Mouse (Mus musculus) lung, postnatal 0 days (tissue): ENCODE measurements around the gene Gm45618. TPM values are rescaled to one million over a fixed set of nuclear protein-coding genes. Genes with fewer than 3 reads are reported as not detected.

Source experiments
- ATAC-seq: fragments of 200-750 bp; cut with Nextera tagmentation; 2 replicates; pipeline ENCODE4 v1.8.0; 2017; ENCODE audit warnings: moderate library complexity
- DNase-seq: peaks from one replicate; pipeline ENCODE4 v3.0.0-alpha.2; 2016; ENCODE audit warnings: low spot score
- H3K27ac ChIP-seq: fragments of 300-500 bp; sonication (generic); 2 replicates; pipeline ENCODE4 v1.5.1; 2014; ENCODE audit warnings: antibody characterized with exemption, mild to moderate bottlenecking, low read length, mixed read lengths
- H3K27me3 ChIP-seq: fragments of 300-500 bp; sonication (generic); replicated peaks from 2 replicates; pipeline ENCODE4 v1.6.1; 2014; ENCODE audit warnings: low read length, mixed read lengths; ENCODE audit not compliant: insufficient read depth
- H3K36me3 ChIP-seq: fragments of 300-500 bp; sonication (generic); 2 replicates; pipeline ENCODE4 v1.6.1; 2014; ENCODE audit warnings: low read length, mixed read lengths; ENCODE audit not compliant: insufficient read depth
- H3K4me1 ChIP-seq: fragments of 300-500 bp; sonication (generic); 2 replicates; pipeline ENCODE4 v1.6.1; 2014; ENCODE audit warnings: antibody characterized with exemption, low read depth, low read length, mixed read lengths; ENCODE audit not compliant: insufficient read depth
- H3K4me2 ChIP-seq: fragments of 300-500 bp; sonication (generic); replicated peaks from 2 replicates; pipeline ENCODE4 v1.6.1; 2014; ENCODE audit warnings: low read depth, mild to moderate bottlenecking, low read length, moderate library complexity, mixed read lengths
- H3K4me3 ChIP-seq: fragments of 300-500 bp; sonication (generic); 2 replicates; pipeline ENCODE4 v1.5.1; 2014; ENCODE audit warnings: low read depth, low read length
- H3K9ac ChIP-seq: fragments of 300-500 bp; sonication (generic); replicated peaks from 2 replicates; pipeline ENCODE4 v1.6.1; 2014; ENCODE audit warnings: low read depth, mild to moderate bottlenecking
- H3K9me3 ChIP-seq: fragments of 300-500 bp; sonication (generic); 2 replicates; pipeline ENCODE4 v1.6.1; 2016; ENCODE audit warnings: low read length, mixed read lengths
- CTCF ChIP-seq: IDR thresholded peaks from 2 replicates; pipeline ENCODE4 v1.5.1; 2016; ENCODE audit warnings: antibody characterized with exemption, mild to moderate bottlenecking
- EP300 ChIP-seq: IDR thresholded peaks from 2 replicates; pipeline ENCODE4 v1.6.1; 2016; ENCODE audit warnings: antibody characterized with exemption, mild to moderate bottlenecking, control low read depth
- WGBS: fragments of 180-500 bp; shearing (Covaris S2); extraction: QIAGEN DNeasy Blood & Tissue Kit; methylation state at CpG from one replicate; pipeline ENCODE4 v1.1.7; 2014; 5-methylcytosine and 5-hydroxymethylcytosine counted together
- polyA plus RNA-seq: library from polyadenylated mRNA; unstranded; fragments of >200 nt; fragmentation: Nextera tagmentation; extraction: Ambion mirVana; gene quantifications from 2 replicates; pipeline ENCODE4 v1.2.1, GENCODE M21; 2015

Gm45618 gene
- polyA plus RNA-seq, 1 experiment from 2014 or later = not detected

GRCm38 (mm10) chr7:142134206-142134995, 13.9 kb upstream of the Gm45618 start:
- H3K9ac ChIP-seq = no peak overlapping the region
- no peaks in the 10 kb centered on the region for H3K9me3 ChIP-seq
- DNase-seq (no peak), ATAC-seq (no peak)
- no peaks in the 10 kb centered on the region for H3K36me3 ChIP-seq
- no peaks in the 10 kb centered on the region for H3K27me3 ChIP-seq
- WGBS = 38% methylated on average over 4 of the region's 4 CpGs
- H3K4me1 ChIP-seq = no peaks in the 10 kb centered on the region
- TF ChIP-seq EP300 (no peak), CTCF (peak; percentile 39)
- no peak overlapping the region for H3K4me2 ChIP-seq
- H3K4me3 ChIP-seq = no peak overlapping the region
- H3K27ac ChIP-seq = no peak overlapping the region

- Histone ChIP-seq H3K36me3 (no peaks in the 10 kb centered on the region), H3K27ac (no peak overlapping the region), H3K4me3 (no peak overlapping the region), H3K4me1 (no peaks in the 10 kb centered on the region), H3K9ac (no peak overlapping the region), H3K9me3 (no peaks in the 10 kb centered on the region), H3K4me2 (no peak overlapping the region), H3K27me3 (no peaks in the 10 kb centered on the region)
- WGBS = 57% methylated on average over 4 of the region's 4 CpGs
- DNase-seq = no peak
- ATAC-seq = no peak
- TF ChIP-seq EP300 (no peak), CTCF (peak; percentile 42)
These were observed 8.3 kb upstream of the Gm45618 start for GRCm38 (mm10) chr7:142128843-142129242.

- H3K9ac ChIP-seq = no peak overlapping the region
- H3K27ac ChIP-seq = no peak overlapping the region
- no peak overlapping the region for H3K4me2 ChIP-seq
- no peaks in the 10 kb centered on the region for H3K9me3 ChIP-seq
- 8% methylated on average over 5 of the region's 5 CpGs for WGBS
- no peaks in the 10 kb centered on the region for H3K4me1 ChIP-seq
- H3K36me3 ChIP-seq = no peaks in the 10 kb centered on the region
- H3K4me3 ChIP-seq = no peak overlapping the region
- H3K27me3 ChIP-seq = no peaks in the 10 kb centered on the region
- TF ChIP-seq CTCF = peak; percentile 60
- TF ChIP-seq EP300 = no peak
- ATAC-seq = no peak
- no peak for DNase-seq
These were observed 897 bp downstream of the Gm45618 start for GRCm38 (mm10) chr7:142119632-142120031.

- ATAC-seq = no peak
- TF ChIP-seq CTCF = no peak
- TF ChIP-seq EP300 = no peak
- Histone ChIP-seq H3K9me3 (no peaks in the 10 kb centered on the region), H3K36me3 (no peaks in the 10 kb centered on the region), H3K4me1 (no peaks in the 10 kb centered on the region), H3K4me3 (no peak overlapping the region), H3K27me3 (no peaks in the 10 kb centered on the region), H3K9ac (no peak overlapping the region), H3K27ac (no peak overlapping the region), H3K4me2 (no peak overlapping the region)
- WGBS = 41% methylated on average over 5 of the region's 5 CpGs
- no peak for DNase-seq
These were observed 15.8 kb downstream of the Gm45618 start for GRCm38 (mm10) chr7:142104747-142105146.

- ATAC-seq = peak; percentile 43
- 8% methylated on average over 9 of the region's 9 CpGs for WGBS
- no peak overlapping the region for H3K4me2 ChIP-seq
These were observed 22.8 kb downstream of the Gm45618 start for GRCm38 (mm10) chr7:142097776-142098175.

GRCm38 (mm10) chr7:142096701-142097100, 23.8 kb downstream of the Gm45618 start:
- no peak for ATAC-seq
- Histone ChIP-seq H3K27ac (no peak overlapping the region), H3K9me3 (no peaks in the 10 kb centered on the region), H3K4me1 (no peaks in the 10 kb centered on the region), H3K4me2 (no peak overlapping the region), H3K9ac (no peak overlapping the region), H3K4me3 (no peak overlapping the region), H3K36me3 (no peaks in the 10 kb centered on the region), H3K27me3 (peaks cover 36% of the 10 kb centered on the region)
- no peak for TF ChIP-seq EP300
- TF ChIP-seq CTCF = no peak
- 57% methylated on average over 4 of the region's 4 CpGs for WGBS
- DNase-seq = no peak

More at GRCm38 (mm10) chr7:142097776-142098175, 22.8 kb downstream of the Gm45618 start:
- Histone ChIP-seq H3K27me3 (peaks cover 31% of the 10 kb centered on the region), H3K36me3 (no peaks in the 10 kb centered on the region), H3K9ac (no peak overlapping the region), H3K9me3 (no peaks in the 10 kb centered on the region), H3K27ac (no peak overlapping the region), H3K4me3 (no peak overlapping the region), H3K4me1 (no peaks in the 10 kb centered on the region)
- peak; percentile 92 for DNase-seq
- TF ChIP-seq EP300 (no peak), CTCF (peak; percentile 99)
